Mouse (Mus musculus): Measurements from ENCODE around the gene Col16a1. TPM values are rescaled to one million over a fixed set of nuclear protein-coding genes. Genes with fewer than 3 reads are reported as not detected.
A peak's percentile ranks its signal among the peaks of the same experiment; 100 is the strongest.

Col16a1 gene
- polyA plus RNA-seq, 1 experiment from 2014 or later, result 2.3 TPM

- H3K4me3 ChIP-seq, result no peak overlapping the region
- peaks cover 79% of the 10 kb centered on the region for H3K36me3 ChIP-seq (replicated peaks)
- 92% methylated on average over 6 of the region's 6 CpGs for WGBS
- no peaks in the 10 kb centered on the region for H3K27me3 ChIP-seq (ENCODE audit: poor library complexity, severe bottlenecking)
- DNase-seq (ENCODE audit: extremely low spot score, low spot score), result no peak
- peaks cover 33% of the 10 kb centered on the region for H3K4me1 ChIP-seq
- H3K9me3 ChIP-seq, result no peaks in the 10 kb centered on the region
- H3K27ac ChIP-seq, result no peak overlapping the region
Measured at GRCm38 (mm10) chr4:130125164-130125563, 77.5 kb downstream of the Col16a1 start.

DNA sequence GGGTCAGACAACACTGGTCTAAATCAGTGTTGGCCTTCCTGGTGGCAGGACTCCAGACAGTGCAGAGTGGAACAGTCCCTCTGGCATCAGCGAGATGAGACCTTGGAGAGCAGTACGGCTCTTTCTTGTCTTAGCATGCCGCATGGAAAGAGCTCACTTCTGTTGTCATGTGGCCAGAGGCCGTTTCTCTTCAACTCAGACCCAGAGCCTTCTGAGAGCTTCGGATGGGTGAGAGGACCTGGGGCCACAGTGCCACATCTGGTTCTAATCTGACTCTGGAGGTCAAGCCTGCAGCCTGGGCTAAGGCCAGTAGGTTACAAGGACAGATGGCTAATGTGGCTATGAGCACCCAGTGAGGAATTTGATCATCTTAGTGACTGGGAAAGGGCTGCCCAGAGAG lies 78.3 kb downstream of the Col16a1 start:
- peaks cover 41% of the 10 kb centered on the region for H3K4me1 ChIP-seq
- no peaks in the 10 kb centered on the region for H3K27me3 ChIP-seq (ENCODE audit: poor library complexity, severe bottlenecking)
- no peak overlapping the region for H3K4me3 ChIP-seq
- WGBS, result 71% methylated on average over 5 of the region's 5 CpGs
- H3K36me3 ChIP-seq (replicated peaks), result peaks cover 74% of the 10 kb centered on the region
- peak overlapping the region; percentile 48 for H3K27ac ChIP-seq
- H3K9me3 ChIP-seq, result no peaks in the 10 kb centered on the region
- DNase-seq (ENCODE audit: extremely low spot score, low spot score), result no peak

DNA sequence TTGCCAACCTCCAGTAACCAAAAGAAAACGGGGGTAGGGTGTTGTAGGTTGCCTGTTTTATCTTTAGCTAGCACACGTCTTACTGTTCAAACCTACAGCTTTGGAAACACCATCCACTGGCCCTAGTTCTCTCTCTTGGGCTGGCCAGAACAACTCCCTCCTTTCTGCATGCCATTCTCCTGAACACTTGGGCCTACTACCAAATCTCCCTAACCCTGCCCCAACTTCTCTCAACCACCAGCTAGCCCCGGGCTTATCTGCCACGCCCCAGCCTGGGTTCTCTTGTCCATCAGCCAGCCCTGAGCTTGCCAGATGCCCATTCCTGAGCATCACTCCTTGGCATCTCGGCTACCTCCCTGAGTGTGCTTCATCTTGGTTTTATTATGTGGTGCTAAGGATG lies 81.3 kb downstream of the Col16a1 start:
- Histone ChIP-seq H3K36me3 (replicated peaks) (peaks cover 44% of the 10 kb centered on the region), H3K9me3 (no peaks in the 10 kb centered on the region), H3K27me3 (ENCODE audit: poor library complexity, severe bottlenecking) (peaks cover 4% of the 10 kb centered on the region; the same call in 1 of the 2 replicates), H3K4me3 (no peak overlapping the region), H3K4me1 (peaks cover 42% of the 10 kb centered on the region), H3K27ac (no peak overlapping the region)
- no peak for DNase-seq (ENCODE audit: extremely low spot score, low spot score)
- 81% methylated on average over 5 of the region's 5 CpGs for WGBS

GRCm38 (mm10) chr4:130130082-130130481 lies 82.4 kb downstream of the Col16a1 start:
- Histone ChIP-seq H3K9me3 (no peaks in the 10 kb centered on the region), H3K27ac (no peak overlapping the region), H3K27me3 (ENCODE audit: poor library complexity, severe bottlenecking) (peaks cover 4% of the 10 kb centered on the region; the same call in 1 of the 2 replicates), H3K4me1 (peaks cover 52% of the 10 kb centered on the region), H3K36me3 (replicated peaks) (peaks cover 32% of the 10 kb centered on the region), H3K4me3 (no peak overlapping the region)
- no peak for DNase-seq (ENCODE audit: extremely low spot score, low spot score)
- 85% methylated on average over 10 of the region's 10 CpGs for WGBS

- Histone ChIP-seq H3K4me3 (no peak overlapping the region), H3K9me3 (no peaks in the 10 kb centered on the region), H3K27ac (no peak overlapping the region), H3K27me3 (ENCODE audit: poor library complexity, severe bottlenecking) (peaks cover 8% of the 10 kb centered on the region; the same call in 1 of the 2 replicates), H3K4me1 (peaks cover 54% of the 10 kb centered on the region), H3K36me3 (replicated peaks) (peaks cover 25% of the 10 kb centered on the region)
- DNase-seq (ENCODE audit: extremely low spot score, low spot score), result no peak
- WGBS, result 48% methylated on average over 13 of the region's 13 CpGs
Measured at GRCm38 (mm10) chr4:130130641-130131350, 83.2 kb downstream of the Col16a1 start.

- WGBS, result 88% methylated on average over 7 of the region's 7 CpGs
- H3K4me1 ChIP-seq, result peaks cover 47% of the 10 kb centered on the region
Measured at GRCm38 (mm10) chr4:130131448-130132105, 83.9 kb downstream of the Col16a1 start.

DNA sequence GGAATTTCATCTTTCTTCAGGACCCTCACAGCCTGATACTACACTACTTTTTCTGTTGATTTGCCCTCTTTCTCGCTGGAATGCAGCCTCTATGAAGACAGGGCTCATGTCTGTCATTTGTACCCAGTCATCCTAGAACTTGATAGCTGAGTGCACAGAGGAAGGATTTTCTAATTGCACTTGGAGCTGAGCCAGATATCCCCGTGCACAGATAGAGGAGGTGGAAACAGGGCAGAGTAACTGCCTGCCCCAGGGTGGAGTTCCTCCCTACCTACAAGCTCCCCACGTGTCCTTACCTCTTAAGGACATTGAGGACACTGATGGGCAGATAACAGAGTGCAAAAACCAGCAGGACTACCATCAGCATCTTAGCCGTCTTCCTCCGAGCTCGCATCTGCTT lies 85.8 kb downstream of the Col16a1 start:
- Histone ChIP-seq H3K27ac (no peak overlapping the region; the same call in 1 of the 2 replicates), H3K9me3 (no peaks in the 10 kb centered on the region), H3K4me1 (peaks cover 47% of the 10 kb centered on the region), H3K4me3 (no peak overlapping the region), H3K36me3 (replicated peaks) (no peaks in the 10 kb centered on the region), H3K27me3 (ENCODE audit: poor library complexity, severe bottlenecking) (peaks cover 32% of the 10 kb centered on the region)
- no peak for DNase-seq (ENCODE audit: extremely low spot score, low spot score)
- WGBS, result 77% methylated on average over 6 of the region's 6 CpGs

More at GRCm38 (mm10) chr4:130131448-130132105, 83.9 kb downstream of the Col16a1 start:
- Histone ChIP-seq H3K36me3 (replicated peaks) (peaks cover 17% of the 10 kb centered on the region), H3K4me3 (no peak overlapping the region), H3K9me3 (no peaks in the 10 kb centered on the region), H3K27ac (no peak overlapping the region), H3K27me3 (ENCODE audit: poor library complexity, severe bottlenecking) (peaks cover 13% of the 10 kb centered on the region)
- DNase-seq (ENCODE audit: extremely low spot score, low spot score), result no peak

GRCm38 (mm10) chr4:130138441-130139213 lies 91.0 kb downstream of the Col16a1 start:
- H3K4me3 ChIP-seq, result peak overlapping the region; percentile 56
- no peaks in the 10 kb centered on the region for H3K9me3 ChIP-seq
- peaks cover 39% of the 10 kb centered on the region for H3K4me1 ChIP-seq
- peaks cover 80% of the 10 kb centered on the region for H3K27me3 ChIP-seq (ENCODE audit: poor library complexity, severe bottlenecking)
- WGBS, result under 1% methylated on average over 57 of the region's 57 CpGs
- peak overlapping the region; percentile 71 for H3K27ac ChIP-seq
- DNase-seq (ENCODE audit: extremely low spot score, low spot score), result peak; percentile 84
- no peaks in the 10 kb centered on the region for H3K36me3 ChIP-seq (replicated peaks)

GRCm38 (mm10) chr4:130139214-130139492 lies 91.5 kb downstream of the Col16a1 start, which contains the start of gene Hcrtr1:
Hcrtr1 (minus strand) TSS chr4:130139359.
- H3K27ac ChIP-seq, result peak within 1 kb of the TSS; percentile 71
- no peak for DNase-seq (ENCODE audit: extremely low spot score, low spot score)
- no peaks in the 10 kb centered on the region for H3K9me3 ChIP-seq
- peak within 1 kb of the TSS; percentile 56 for H3K4me3 ChIP-seq
- H3K4me1 ChIP-seq, result peaks cover 37% of the 10 kb centered on the region
- H3K36me3 ChIP-seq (replicated peaks), result no peaks in the 10 kb centered on the region
- peaks cover 82% of the 10 kb centered on the region for H3K27me3 ChIP-seq (ENCODE audit: poor library complexity, severe bottlenecking)
- under 1% methylated on average over 15 of the region's 15 CpGs for WGBS

GRCm38 (mm10) chr4:130140992-130141402 lies 93.4 kb downstream of the Col16a1 start:
- Histone ChIP-seq H3K4me3 (no peak overlapping the region), H3K9me3 (no peaks in the 10 kb centered on the region; the same call in 1 of the 2 replicates), H3K4me1 (peaks cover 20% of the 10 kb centered on the region), H3K36me3 (replicated peaks) (no peaks in the 10 kb centered on the region), H3K27ac (no peak overlapping the region), H3K27me3 (ENCODE audit: poor library complexity, severe bottlenecking) (peaks cover 77% of the 10 kb centered on the region)
- 73% methylated on average over 9 of the region's 9 CpGs for WGBS
- DNase-seq (ENCODE audit: extremely low spot score, low spot score), result no peak

- WGBS, result 74% methylated on average over 3 of the region's 3 CpGs
- peaks cover 20% of the 10 kb centered on the region for H3K4me1 ChIP-seq
- H3K27me3 ChIP-seq (ENCODE audit: poor library complexity, severe bottlenecking), result peaks cover 72% of the 10 kb centered on the region
- H3K36me3 ChIP-seq (replicated peaks), result no peaks in the 10 kb centered on the region
- H3K4me3 ChIP-seq, result no peak overlapping the region
- no peaks in the 10 kb centered on the region; the same call in 1 of the 2 replicates for H3K9me3 ChIP-seq
- no peak for DNase-seq (ENCODE audit: extremely low spot score, low spot score)
- no peak overlapping the region for H3K27ac ChIP-seq
Measured at GRCm38 (mm10) chr4:130141786-130142185, 94.1 kb downstream of the Col16a1 start.

- 88% methylated on average over 10 of the region's 10 CpGs for WGBS
- Histone ChIP-seq H3K27me3 (ENCODE audit: poor library complexity, severe bottlenecking) (peaks cover 30% of the 10 kb centered on the region), H3K4me3 (no peak overlapping the region), H3K27ac (no peak overlapping the region), H3K36me3 (replicated peaks) (no peaks in the 10 kb centered on the region), H3K4me1 (no peaks in the 10 kb centered on the region), H3K9me3 (no peaks in the 10 kb centered on the region; the same call in 1 of the 2 replicates)
- DNase-seq (ENCODE audit: extremely low spot score, low spot score), result no peak
Measured at GRCm38 (mm10) chr4:130148405-130148804, 100.8 kb downstream of the Col16a1 start.
